Mouse (Mus musculus) macrophage (primary cell): ENCODE data around the gene Cd52. TPM values are rescaled to one million over a fixed set of nuclear protein-coding genes. Genes with fewer than 3 reads are reported as not detected.
A peak's percentile ranks its signal among the peaks of the same experiment; 100 is the strongest.

Experiments
- H3K27ac ChIP-seq: fragments of 350-480 bp; formaldehyde crosslinking; 2 replicates; pipeline ENCODE4 v1.9.0; 2021
- H3K36me3 ChIP-seq: fragments of 350-480 bp; formaldehyde crosslinking; 2 replicates; pipeline ENCODE4 v1.9.0; 2021; ENCODE audit errors: inconsistent target
- H3K4me3 ChIP-seq: fragments of 350-480 bp; formaldehyde crosslinking; 2 replicates; pipeline ENCODE4 v1.9.0; 2021; ENCODE audit errors: inconsistent target
- H3K79me2 ChIP-seq: fragments of 350-480 bp; formaldehyde crosslinking; 2 replicates; pipeline ENCODE4 v1.9.0; 2021; ENCODE audit errors: inconsistent target
- WGBS: methylation state at CpG from one replicate; pipeline ENCODE4 v1.1.7; 2026; ENCODE audit warnings: inconsistent platforms; ENCODE audit not compliant: missing documents; 5-methylcytosine and 5-hydroxymethylcytosine counted together
- polyA plus RNA-seq: library from polyadenylated mRNA; stranded (reverse); fragments of 250-400 nt; gene quantifications from 3 replicates; pipeline ENCODE4 v1.2.4, GENCODE M21; 2018; ENCODE audit warnings: inconsistent platforms

Gene Cd52
- polyA plus RNA-seq, 1 experiment from 2014 or later: 559 TPM

DNA sequence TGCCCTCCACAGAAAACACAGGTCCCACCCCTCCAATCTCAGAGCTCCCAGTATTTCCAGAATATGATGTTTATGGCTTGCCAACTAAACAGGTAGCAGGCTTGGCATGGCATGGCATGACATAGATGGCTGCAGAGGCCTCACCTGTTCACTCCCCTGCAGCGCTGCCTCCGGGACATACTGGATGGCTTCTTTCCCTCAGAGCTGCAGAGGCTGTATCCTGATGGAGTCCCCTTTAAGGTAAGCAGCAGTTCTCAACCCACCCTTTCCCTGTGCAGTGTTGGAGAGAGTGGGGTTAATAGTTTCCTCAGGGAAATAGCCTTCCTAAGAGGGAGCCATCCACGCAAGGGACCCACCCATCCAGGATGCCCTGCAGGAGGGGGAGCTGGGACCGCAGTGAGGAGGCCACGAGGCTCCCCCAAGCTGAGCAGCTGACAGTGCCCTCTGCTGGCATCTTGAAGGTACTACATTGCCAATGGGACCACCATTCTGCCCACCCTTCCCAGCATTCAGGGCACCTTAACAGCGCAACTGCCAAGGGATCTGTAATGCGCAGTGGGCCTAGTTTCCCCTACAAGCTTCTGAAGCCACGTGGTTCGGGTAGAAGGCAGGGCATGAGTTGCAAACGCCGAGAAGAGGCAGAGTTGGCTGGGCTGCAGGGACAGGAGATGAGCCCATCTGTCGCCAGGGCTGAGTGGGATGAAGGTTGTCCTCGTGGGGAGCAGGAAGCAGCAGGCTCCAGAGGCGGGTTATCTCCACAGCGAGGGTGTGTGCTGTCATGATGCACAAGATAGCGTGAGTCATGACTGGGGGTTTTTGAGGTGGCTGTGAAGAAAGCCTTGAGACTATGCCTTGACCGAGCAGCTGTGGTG is 29.0 kb upstream of the Cd52 start:
- Histone ChIP-seq H3K36me3 (no peaks in the 10 kb centered on the region), H3K4me3 (no peak overlapping the region), H3K79me2 (peaks cover 36% of the 10 kb centered on the region), H3K27ac (peak overlapping the region; percentile 13)
- 15% methylated on average over 17 of the region's 17 CpGs for WGBS

DNA sequence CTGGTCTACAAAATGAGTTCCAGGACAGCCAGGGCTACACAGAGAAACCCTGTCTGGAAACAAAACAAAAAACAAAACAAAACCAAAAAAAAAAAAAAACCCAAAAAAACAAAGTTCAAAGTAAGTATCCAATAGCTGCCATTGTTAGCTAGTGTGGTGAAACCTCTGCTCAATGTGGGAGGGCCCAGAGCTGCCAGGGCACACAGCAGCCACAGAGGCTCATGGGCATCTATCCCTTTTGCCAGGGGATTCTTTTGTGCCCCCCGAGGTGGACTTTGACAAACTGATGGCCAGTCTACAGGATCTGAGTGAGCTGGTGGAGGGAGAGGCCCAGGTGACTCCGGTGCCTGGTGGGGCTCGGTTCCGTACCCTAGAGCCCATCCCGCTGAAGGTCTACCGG is 28.3 kb upstream of the Cd52 start:
- Histone ChIP-seq H3K79me2 (peaks cover 33% of the 10 kb centered on the region), H3K4me3 (no peak overlapping the region), H3K27ac (no peak overlapping the region), H3K36me3 (no peaks in the 10 kb centered on the region)
- WGBS: 98% methylated on average over 6 of the region's 6 CpGs

DNA sequence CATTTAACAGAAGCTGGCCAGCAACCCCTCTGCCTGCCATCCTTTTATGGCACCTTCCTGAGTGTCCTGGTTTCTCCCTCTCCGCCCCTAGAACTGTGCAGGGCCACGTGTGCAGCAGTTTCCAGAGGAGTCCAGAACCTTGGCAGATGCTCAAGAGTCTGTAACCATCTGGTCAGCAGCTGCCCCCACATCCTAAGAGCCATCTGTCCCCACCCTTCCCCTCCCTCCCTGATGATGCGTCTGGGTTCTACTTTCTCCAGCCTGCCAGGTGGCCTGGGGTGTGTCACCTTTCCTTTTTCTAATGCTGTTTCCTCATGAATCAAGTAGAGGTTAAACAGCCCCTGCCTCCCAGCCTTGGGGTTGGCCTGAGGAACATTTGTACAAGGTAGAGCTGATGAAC is 27.4 kb upstream of the Cd52 start:
- Histone ChIP-seq H3K27ac (no peak overlapping the region), H3K79me2 (peaks cover 24% of the 10 kb centered on the region), H3K36me3 (no peaks in the 10 kb centered on the region), H3K4me3 (no peak overlapping the region)
- 62% methylated on average over 3 of the region's 3 CpGs for WGBS

DNA sequence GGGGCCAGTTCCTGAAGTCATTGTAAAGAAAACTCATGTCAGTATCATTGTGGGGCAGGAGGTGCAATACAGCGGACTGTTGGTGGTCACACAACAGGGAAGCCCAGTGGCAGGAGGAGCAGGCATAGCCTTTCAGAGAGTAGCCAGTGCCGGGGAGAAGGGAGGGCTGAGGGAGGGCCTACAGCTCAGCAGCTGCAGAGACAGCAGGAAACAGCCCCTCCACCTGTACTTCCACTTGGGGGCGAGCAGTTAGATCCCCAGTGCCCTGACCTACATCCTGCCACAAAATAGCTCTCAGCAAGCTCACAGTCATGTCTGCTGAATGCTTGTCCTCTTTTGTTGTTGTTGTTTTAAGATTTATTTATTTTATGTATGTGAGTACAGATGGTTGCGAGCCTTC is 26.7 kb upstream of the Cd52 start:
- Histone ChIP-seq H3K27ac (no peak overlapping the region), H3K36me3 (no peaks in the 10 kb centered on the region), H3K79me2 (peaks cover 17% of the 10 kb centered on the region), H3K4me3 (no peak overlapping the region)
- 57% methylated on average over 4 of the region's 4 CpGs for WGBS

DNA sequence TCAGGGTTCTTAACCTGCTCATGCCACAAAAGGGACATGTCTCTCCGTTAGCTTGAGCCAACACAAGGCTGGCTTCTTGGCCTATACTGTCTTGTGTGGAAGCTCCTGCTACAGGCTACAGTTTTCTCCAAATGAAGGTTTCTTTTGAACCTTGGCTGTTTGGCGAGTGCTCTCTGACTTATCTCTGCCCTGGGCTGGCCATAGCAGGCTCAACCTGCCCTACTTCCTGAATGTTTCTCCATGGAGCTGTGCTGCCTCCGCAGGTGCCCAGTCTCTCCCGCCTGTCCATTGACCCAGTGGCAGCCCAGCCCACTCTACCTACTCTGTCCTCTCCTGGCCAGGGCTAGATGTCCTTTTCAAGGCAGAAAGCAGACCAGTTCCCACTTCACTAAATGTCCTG is 26.0 kb upstream of the Cd52 start:
- Histone ChIP-seq H3K27ac (no peak overlapping the region), H3K4me3 (no peak overlapping the region)
- WGBS: 86% methylated on average over 4 of the region's 4 CpGs

DNA sequence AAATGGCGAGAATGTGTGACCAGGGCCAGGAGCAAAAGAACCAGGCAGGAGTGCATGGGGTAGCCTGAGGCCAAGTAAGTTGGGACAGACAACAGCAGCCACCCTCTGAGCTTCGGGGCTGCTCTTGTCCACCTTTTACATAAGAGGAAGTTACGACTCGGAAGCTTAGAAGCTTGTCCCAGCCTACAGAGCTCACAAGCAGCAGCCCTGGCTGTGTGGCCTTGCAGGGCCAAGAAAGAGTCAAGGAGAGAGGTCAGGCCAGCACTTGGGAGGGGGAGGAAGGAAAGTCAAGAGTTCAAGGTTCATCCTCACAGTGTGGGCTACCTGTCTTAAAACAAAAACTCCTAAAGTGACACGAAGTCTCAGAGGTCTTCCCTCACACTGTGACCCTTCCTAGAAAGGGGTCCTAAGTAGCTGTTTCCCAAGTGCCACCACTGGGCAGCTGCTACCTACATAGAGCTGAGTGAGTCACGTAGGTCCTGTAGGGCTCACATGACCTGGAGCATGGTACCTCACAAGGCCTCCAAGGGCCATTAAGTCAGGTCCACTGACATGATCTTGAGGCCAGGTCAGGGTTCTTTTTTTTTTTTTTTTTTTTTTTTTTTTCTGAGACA is 25.4 kb upstream of the Cd52 start:
- 50% methylated on average over 6 of the region's 6 CpGs for WGBS
- Histone ChIP-seq H3K27ac (peak overlapping the region; percentile 28), H3K79me2 (peaks cover 4% of the 10 kb centered on the region; the same call in 1 of the 2 replicates), H3K4me3 (no peak overlapping the region), H3K36me3 (no peaks in the 10 kb centered on the region)

More for the DNA sequence above, 26.0 kb upstream of the Cd52 start:
- Histone ChIP-seq H3K36me3 (no peaks in the 10 kb centered on the region), H3K79me2 (peaks cover 10% of the 10 kb centered on the region)

DNA sequence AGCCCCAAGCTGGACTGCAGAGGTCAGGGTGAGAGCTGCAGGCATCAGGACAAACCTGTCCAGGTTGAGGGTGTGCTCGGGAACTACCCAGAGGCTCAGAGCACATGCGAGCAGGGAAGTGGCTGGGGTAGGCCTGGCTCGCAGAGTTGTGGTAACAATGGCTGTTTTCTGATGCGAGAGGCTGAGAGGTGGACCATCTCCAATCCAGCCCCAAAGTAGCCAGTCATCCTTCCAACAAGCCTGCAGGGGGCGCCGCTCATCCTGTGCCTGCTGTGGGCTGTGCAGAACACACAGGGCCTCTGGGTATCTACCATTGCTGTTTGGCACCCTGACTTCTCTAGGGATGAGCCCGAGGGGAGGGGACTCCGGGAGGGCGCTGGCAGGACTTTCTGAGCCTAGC is 24.8 kb upstream of the Cd52 start:
- 75% methylated on average over 9 of the region's 9 CpGs for WGBS
- Histone ChIP-seq H3K27ac (peak overlapping the region; percentile 28), H3K4me3 (no peak overlapping the region), H3K36me3 (no peaks in the 10 kb centered on the region), H3K79me2 (no peaks in the 10 kb centered on the region)

DNA sequence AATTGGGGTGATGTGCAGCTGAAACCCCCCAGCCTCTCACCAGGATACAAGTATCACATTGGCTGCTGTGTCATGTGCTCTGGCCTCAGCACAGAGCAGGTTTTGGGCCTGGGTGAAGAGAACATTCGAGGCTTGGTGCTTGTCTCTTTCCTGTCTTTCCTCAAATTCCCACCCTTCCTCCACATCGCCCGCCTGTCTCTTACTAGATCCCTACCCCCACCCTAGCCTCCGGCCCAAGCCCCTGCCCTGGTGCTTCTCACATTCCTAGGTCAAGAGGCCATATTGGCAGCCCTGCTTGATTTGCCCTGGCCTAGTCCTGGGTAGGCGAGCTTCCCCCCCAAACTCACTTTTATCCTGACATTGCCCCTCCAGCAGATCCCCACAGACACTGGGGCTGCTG is 24.2 kb upstream of the Cd52 start:
- H3K79me2 ChIP-seq: no peaks in the 10 kb centered on the region
- H3K4me3 ChIP-seq: no peak overlapping the region
- peak overlapping the region; percentile 75 for H3K27ac ChIP-seq
- no peaks in the 10 kb centered on the region for H3K36me3 ChIP-seq
- WGBS: 92% methylated on average over 5 of the region's 5 CpGs

DNA sequence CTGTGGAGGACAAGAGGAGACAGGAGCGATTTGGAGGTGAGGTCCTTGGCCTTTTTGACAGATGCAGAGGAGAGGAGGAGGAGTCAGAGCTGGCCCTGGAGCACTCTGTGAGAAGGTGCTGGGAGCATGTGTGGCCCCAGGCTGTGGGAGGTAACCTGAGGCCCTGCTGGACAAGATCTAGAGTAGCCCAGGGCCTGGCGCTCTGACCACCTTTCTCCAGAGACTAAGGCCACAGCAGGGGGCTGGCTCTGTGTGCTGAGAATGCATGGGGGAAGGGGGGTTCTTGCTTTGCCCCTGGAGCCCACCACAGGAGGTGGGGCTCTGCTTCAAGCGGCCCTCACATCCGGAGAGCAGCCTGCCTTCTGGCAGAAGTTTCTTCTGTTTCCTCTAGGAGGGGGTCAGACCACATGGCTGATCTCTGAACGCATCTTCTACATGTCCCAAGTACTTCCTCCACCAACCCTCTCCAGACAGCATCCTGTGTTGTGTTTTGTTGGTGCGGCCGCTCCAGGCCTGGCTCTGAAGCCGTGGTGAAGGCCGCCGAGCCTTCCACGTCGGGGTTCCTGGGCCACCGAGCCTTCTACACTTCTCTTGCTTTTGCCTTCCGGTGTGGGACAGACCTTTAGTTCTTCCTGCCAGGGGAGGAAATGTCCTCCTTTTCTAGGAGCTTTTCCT is 23.4 kb upstream of the Cd52 start:
- no peaks in the 10 kb centered on the region for H3K36me3 ChIP-seq
- H3K27ac ChIP-seq: peak overlapping the region; percentile 75
- 35% methylated on average over 7 of the region's 14 CpGs for WGBS
- H3K4me3 ChIP-seq: no peak overlapping the region
- no peaks in the 10 kb centered on the region for H3K79me2 ChIP-seq

DNA sequence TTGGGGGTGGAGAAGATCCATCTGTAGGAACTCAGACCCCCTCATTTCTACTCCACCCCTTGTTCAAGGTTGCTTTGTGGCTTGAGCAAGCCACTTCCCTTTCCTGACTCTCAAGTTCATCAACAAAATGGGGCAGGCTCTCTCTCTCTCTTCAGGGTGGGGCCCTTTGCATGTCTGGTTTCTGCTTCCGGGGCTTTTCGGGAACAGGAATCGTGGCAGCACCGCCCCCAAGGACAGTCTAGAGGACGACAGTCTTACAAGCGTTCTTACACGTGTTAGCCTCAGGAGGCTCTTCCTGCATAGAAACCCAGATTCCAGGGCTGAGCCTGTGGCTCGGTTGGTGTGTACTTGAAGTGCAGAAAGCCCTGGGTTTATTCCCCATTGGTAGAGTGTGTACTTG is 22.1 kb upstream of the Cd52 start:
- 0% methylated on average over 8 of the region's 8 CpGs for WGBS
- H3K79me2 ChIP-seq: no peaks in the 10 kb centered on the region
- H3K36me3 ChIP-seq: no peaks in the 10 kb centered on the region
- peak overlapping the region; percentile 75 for H3K27ac ChIP-seq
- H3K4me3 ChIP-seq: no peak overlapping the region

DNA sequence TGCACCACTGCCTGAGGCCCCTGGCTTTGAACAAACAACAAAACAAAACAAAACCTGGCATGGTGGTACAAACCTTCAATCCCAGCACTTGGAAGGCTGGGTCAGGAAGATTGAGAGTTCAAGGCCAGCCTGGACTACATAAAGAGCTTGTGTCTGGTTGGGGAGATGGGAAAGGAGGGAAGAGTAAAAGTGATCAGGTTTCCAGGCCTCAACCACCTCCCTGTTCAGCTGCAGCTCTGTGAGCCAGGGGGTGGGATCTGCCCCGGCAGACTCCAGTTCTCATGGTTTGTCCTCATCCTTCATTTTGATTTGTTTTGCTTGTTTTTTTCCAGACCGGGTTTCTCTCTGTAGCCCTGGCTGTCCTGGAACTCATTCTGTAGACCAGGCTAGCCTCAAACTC is 21.6 kb upstream of the Cd52 start:
- Histone ChIP-seq H3K27ac (peak overlapping the region; percentile 75), H3K4me3 (no peak overlapping the region), H3K36me3 (no peaks in the 10 kb centered on the region), H3K79me2 (no peaks in the 10 kb centered on the region)
- 17% methylated on average over 2 of the region's 2 CpGs for WGBS

DNA sequence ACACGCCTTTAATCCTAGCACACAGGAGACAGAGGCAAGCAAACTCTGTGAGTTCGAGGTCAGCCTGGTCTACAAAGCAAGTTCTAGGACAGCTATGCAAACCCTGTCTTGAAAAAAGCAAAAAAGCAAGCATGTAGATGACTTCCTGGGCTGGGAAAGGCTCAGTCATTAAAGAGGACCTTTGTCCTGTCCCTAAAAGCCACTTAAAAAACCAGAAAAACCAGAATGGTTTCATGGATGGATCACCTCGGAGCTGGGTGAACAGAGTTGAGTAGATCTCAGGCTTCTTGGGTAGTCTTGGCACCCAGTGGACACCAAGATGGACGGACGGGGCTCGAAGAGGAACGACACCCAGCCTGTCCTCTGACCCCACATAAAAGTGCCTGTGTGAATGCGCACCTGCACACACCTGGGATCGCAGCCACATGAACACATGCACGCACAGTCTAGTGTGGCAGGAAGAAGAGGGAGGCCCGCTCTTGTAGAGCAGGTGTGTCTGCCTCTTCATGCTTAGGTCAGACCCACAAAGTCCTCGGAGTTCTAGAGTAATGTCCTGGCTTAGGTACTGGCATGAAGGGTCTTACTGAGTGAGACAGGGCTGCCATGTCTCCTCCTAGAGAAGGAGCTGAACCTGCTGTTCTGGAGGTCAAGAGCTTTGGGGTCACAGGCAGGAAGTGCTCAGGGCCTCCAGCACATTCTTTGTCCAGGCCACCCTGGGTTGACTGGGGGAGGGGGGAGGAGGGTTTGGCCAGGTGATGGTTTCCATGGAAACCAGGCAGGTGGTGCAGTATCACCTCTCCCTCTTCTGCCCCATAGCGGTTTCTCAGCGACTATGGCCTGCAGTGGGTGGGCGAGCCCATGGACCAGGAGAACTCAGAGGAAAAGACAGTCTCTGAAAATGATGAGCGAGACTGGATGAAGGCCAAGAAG is 20.6 kb upstream of the Cd52 start:
- Histone ChIP-seq H3K27ac (no peak overlapping the region), H3K4me3 (no peak overlapping the region), H3K36me3 (no peaks in the 10 kb centered on the region), H3K79me2 (no peaks in the 10 kb centered on the region)
- WGBS: 94% methylated on average over 16 of the region's 16 CpGs

DNA sequence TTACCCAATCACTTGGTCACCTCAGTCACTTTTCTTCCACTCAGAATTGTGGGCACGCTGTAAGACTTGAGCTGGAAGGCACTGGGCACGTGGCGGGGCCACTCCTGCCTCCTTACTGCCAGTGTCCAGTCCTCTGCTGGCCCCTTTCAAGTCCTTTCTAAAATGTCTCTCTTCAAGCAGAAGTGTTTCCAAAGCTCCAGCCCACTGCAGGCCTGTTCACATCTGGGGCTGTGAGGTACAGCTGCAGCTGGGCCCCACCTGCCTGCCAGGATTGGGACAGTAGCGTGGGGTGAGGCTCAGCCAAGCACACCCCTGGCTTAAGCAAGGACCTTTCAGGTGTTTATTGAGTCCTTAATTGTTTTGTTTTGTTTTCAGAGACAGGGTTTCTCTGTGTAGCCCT is 19.2 kb upstream of the Cd52 start:
- 95% methylated on average over 4 of the region's 4 CpGs for WGBS
- no peaks in the 10 kb centered on the region for H3K36me3 ChIP-seq
- H3K27ac ChIP-seq: no peak overlapping the region
- no peak overlapping the region for H3K4me3 ChIP-seq
- H3K79me2 ChIP-seq: no peaks in the 10 kb centered on the region

DNA sequence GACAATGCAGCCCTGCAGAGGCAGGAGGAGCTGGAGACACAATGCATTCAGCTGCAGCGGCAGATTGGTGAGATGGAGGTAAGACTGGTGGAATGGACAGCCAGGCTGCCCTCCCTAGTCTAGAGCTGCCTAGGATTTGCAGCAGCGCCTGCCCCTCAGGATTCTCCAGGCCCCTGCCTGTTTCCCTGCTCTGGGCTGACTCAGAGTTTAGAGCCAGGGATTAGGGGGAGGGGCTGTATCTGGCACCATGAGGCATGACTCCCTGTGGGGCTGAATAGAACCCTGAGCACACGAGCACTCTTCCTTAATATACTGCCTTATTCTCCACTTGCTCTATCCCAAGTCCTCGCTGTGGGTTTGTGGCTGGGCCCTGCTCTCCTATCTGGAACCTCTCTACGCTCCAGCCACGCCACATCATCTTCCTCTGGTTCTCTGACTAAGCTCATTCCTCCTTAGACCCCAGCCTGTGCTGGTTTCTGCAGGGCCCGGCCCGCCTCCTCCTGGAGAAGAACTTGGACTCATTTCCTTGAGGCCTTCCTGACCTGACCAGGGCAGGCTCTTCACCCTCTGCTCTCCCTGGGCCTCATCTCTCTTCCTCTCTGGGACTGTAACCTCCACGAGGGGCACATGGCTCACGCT is 18.6 kb upstream of the Cd52 start:
- Histone ChIP-seq H3K36me3 (no peaks in the 10 kb centered on the region), H3K27ac (no peak overlapping the region), H3K4me3 (no peak overlapping the region), H3K79me2 (no peaks in the 10 kb centered on the region)
- 72% methylated on average over 10 of the region's 10 CpGs for WGBS
